ENCODE assay signal across 9 mouse cellular contexts in genomic region chr10:90577099-90577461, GRCm38 (mm10).
A peak's percentile ranks its signal among the peaks of the same experiment; 100 is the strongest.
DNase-seq lines count a peak whose midpoint lies in the region; ATAC-seq and TF ChIP-seq lines count a peak whose summit lies in the region.
"Had no signal": no experiment of that assay in that cellular context is flagged by ENCODE, and none has a peak within 500 bp of the region (broad histone marks: within the 10 kb centered on the region; RNA-seq: fewer than 3 reads in every experiment).

No protein-coding gene starts in this region.

- no peaks in the 10 kb centered on the region for H3K9me3 ChIP-seq in heart, postnatal 0 days (replicated peaks; ENCODE audit: control insufficient read depth, low read length)
- no peaks in the 10 kb centered on the region for H3K9me3 ChIP-seq in forebrain, embryonic 11.5 days (ENCODE audit: control insufficient read depth, low read length)
- H3K9me3 ChIP-seq in limb, embryonic 15.5 days: no peaks in the 10 kb centered on the region
- H3K9me3 ChIP-seq: liver, embryonic 15.5 days had no signal

- 59% methylated on average over 6 of the region's 6 CpGs for WGBS in heart, postnatal 0 days
- 63% methylated on average over 6 of the region's 6 CpGs for WGBS in forebrain, embryonic 11.5 days
- WGBS in limb, embryonic 15.5 days: 67% methylated on average over 6 of the region's 6 CpGs

- no peak for DNase-seq in heart, postnatal 0 days (ENCODE audit: low spot score)
- DNase-seq in heart, postnatal 14 days: no peak
- peak; percentile 66 for DNase-seq in brain, embryonic 14.5 days (ENCODE audit: low read depth)
- no peak for DNase-seq in forebrain, embryonic 11.5 days (ENCODE audit: low spot score)
- no peak for DNase-seq in cerebellum, postnatal 25 days
- DNase-seq in adipocyte (ENCODE audit: low spot score): no peak
- DNase-seq in kidney, adult 11 months: no peak

- no peaks in the 10 kb centered on the region for H3K36me3 ChIP-seq in heart, postnatal 0 days (replicated peaks; ENCODE audit: control insufficient read depth, insufficient read depth, low read length)
- H3K36me3 ChIP-seq in forebrain, embryonic 11.5 days (ENCODE audit: control insufficient read depth, insufficient read depth, low read length): no peaks in the 10 kb centered on the region
- no peaks in the 10 kb centered on the region for H3K36me3 ChIP-seq in limb, embryonic 15.5 days
- H3K36me3 ChIP-seq: liver, embryonic 15.5 days had no signal

- H3K4me3 ChIP-seq in heart, postnatal 0 days (ENCODE audit: low read depth, low read length): peak overlapping the region; percentile 11; the same call in 1 of the 2 replicates
- H3K4me3 ChIP-seq in forebrain, embryonic 11.5 days (ENCODE audit: low read depth, low read length): peak overlapping the region; percentile 20
- H3K4me3 ChIP-seq in limb, embryonic 15.5 days: no peak overlapping the region; the same call in 1 of the 2 replicates
- H3K4me3 ChIP-seq: liver, embryonic 15.5 days had no signal

- no peak for TF ChIP-seq EP300 in heart, postnatal 0 days (IDR thresholded peaks at IDR 0.05; ENCODE audit: low read depth)

- no peak for TF ChIP-seq CTCF in heart, postnatal 0 days (IDR thresholded peaks at IDR 0.05; ENCODE audit: low read depth)
- no peak for TF ChIP-seq CTCF in brain, embryonic 14.5 days (IDR thresholded peaks at IDR 0.05; ENCODE audit: borderline replicate concordance, extremely low read depth, insufficient read depth, insufficient read length)

- TF ChIP-seq POLR2A in brain, embryonic 14.5 days (IDR thresholded peaks at IDR 0.05; ENCODE audit: borderline replicate concordance, extremely low read depth, insufficient read depth, insufficient read length, poor library complexity, severe bottlenecking): no peak

- H3K4me2 ChIP-seq in heart, postnatal 0 days (ENCODE audit: low read depth, low read length): peak overlapping the region; percentile 49
- H3K4me2 ChIP-seq in forebrain, embryonic 11.5 days (ENCODE audit: low read depth, low read length, severe bottlenecking): peak overlapping the region; percentile 42
- H3K4me2 ChIP-seq in limb, embryonic 15.5 days: peak overlapping the region; percentile 30; the same call in 1 of the 2 replicates
- H3K4me2 ChIP-seq: liver, embryonic 15.5 days had no signal

- H3K27me3 ChIP-seq in heart, postnatal 0 days (ENCODE audit: control insufficient read depth, insufficient read depth, low read length): no peaks in the 10 kb centered on the region
- no peaks in the 10 kb centered on the region for H3K27me3 ChIP-seq in forebrain, embryonic 11.5 days (ENCODE audit: control insufficient read depth, insufficient read depth, low read length)
- no peaks in the 10 kb centered on the region for H3K27me3 ChIP-seq in limb, embryonic 15.5 days
- H3K27me3 ChIP-seq: liver, embryonic 15.5 days had no signal

- H3K4me1 ChIP-seq in heart, postnatal 0 days (ENCODE audit: control insufficient read depth, insufficient read depth): no peaks in the 10 kb centered on the region
- H3K4me1 ChIP-seq in forebrain, embryonic 11.5 days (replicated peaks; ENCODE audit: control insufficient read depth, insufficient read depth, low read length): 0 out of 2 replicates have a peak, but pooled peaks cover 2% of the 10 kb centered on the region
- H3K4me1 ChIP-seq in limb, embryonic 15.5 days: no peaks in the 10 kb centered on the region
- H3K4me1 ChIP-seq: liver, embryonic 15.5 days had no signal

- no peak overlapping the region for H3K9ac ChIP-seq in heart, postnatal 0 days (replicated peaks; ENCODE audit: low read depth, low read length)
- peak overlapping the region; percentile 46 for H3K9ac ChIP-seq in forebrain, embryonic 11.5 days (ENCODE audit: low read length)
- no peak overlapping the region for H3K9ac ChIP-seq in limb, embryonic 15.5 days
- H3K9ac ChIP-seq: liver, embryonic 15.5 days had no signal

- H3K27ac ChIP-seq in heart, postnatal 0 days (ENCODE audit: low read depth): no peak overlapping the region
- H3K27ac ChIP-seq in forebrain, embryonic 11.5 days (ENCODE audit: low read depth, low read length): peak overlapping the region; percentile 60
- no peak overlapping the region for H3K27ac ChIP-seq in limb, embryonic 15.5 days
- H3K27ac ChIP-seq: liver, embryonic 15.5 days had no signal

- intact Hi-C loops in heart, postnatal 14 days (cut with DNase I): no loop called here

- ATAC-seq in heart, postnatal 0 days (ENCODE audit: insufficient read depth, low read depth): no peak
- ATAC-seq in forebrain, embryonic 11.5 days (replicated peaks; ENCODE audit: low FRiP score): no peak
- ATAC-seq in limb, embryonic 15.5 days (ENCODE audit: insufficient number of reproducible peaks, low FRiP score, low TSS enrichment, low read depth): no peak
